Mouse (Mus musculus) midbrain, embryonic 13.5 days (tissue): ENCODE measurements around the gene Mmaa. TPM values are rescaled to one million over a fixed set of nuclear protein-coding genes. Genes with fewer than 3 reads are reported as not detected.

ENCODE experiments used
- ATAC-seq: fragments of 200-750 bp; cut with Nextera tagmentation; 2 replicates; pipeline ENCODE4 v1.8.0; 2017; ENCODE audit warnings: mild to moderate bottlenecking, moderate TSS enrichment, moderate library complexity
- H3K27ac ChIP-seq: fragments of 300-500 bp; sonication (generic); 2 replicates; pipeline ENCODE4 v1.5.1; 2015; ENCODE audit warnings: inconsistent platforms, mild to moderate bottlenecking, moderate library complexity
- H3K27me3 ChIP-seq: fragments of 300-500 bp; sonication (generic); 2 replicates; pipeline ENCODE4 v1.6.1; 2015; ENCODE audit warnings: mild to moderate bottlenecking, inconsistent platforms
- H3K36me3 ChIP-seq: fragments of 300-500 bp; sonication (generic); 2 replicates; pipeline ENCODE4 v1.6.1; 2015; ENCODE audit warnings: mild to moderate bottlenecking, inconsistent platforms
- H3K4me1 ChIP-seq: fragments of 300-500 bp; sonication (generic); replicated peaks from 2 replicates; pipeline ENCODE4 v1.6.1; 2015; ENCODE audit warnings: inconsistent platforms
- H3K4me2 ChIP-seq: fragments of 300-500 bp; sonication (generic); replicated peaks from 2 replicates; pipeline ENCODE4 v1.6.1; 2015; ENCODE audit warnings: moderate library complexity, mild to moderate bottlenecking, inconsistent platforms
- H3K4me3 ChIP-seq: fragments of 300-500 bp; sonication (generic); replicated peaks from 2 replicates; pipeline ENCODE4 v1.5.1; 2015; ENCODE audit warnings: mild to moderate bottlenecking, inconsistent platforms
- H3K9ac ChIP-seq: fragments of 300-500 bp; sonication (generic); replicated peaks from 2 replicates; pipeline ENCODE4 v1.6.1; 2015; ENCODE audit warnings: mild to moderate bottlenecking, inconsistent platforms
- H3K9me3 ChIP-seq: fragments of 300-500 bp; sonication (generic); 2 replicates; pipeline ENCODE4 v1.6.1; 2016; ENCODE audit warnings: mild to moderate bottlenecking, inconsistent platforms
- whole genome bisulfite sequencing: fragments of 180-500 bp; shearing (Covaris S2); methylation state at CpG from one replicate; pipeline ENCODE4 v1.1.7; 2015; 5-methylcytosine and 5-hydroxymethylcytosine counted together
- polyA plus RNA-seq: library from polyadenylated mRNA; unstranded; fragments of >200 nt; fragmentation: Nextera tagmentation; extraction: Ambion mirVana; gene quantifications from 2 replicates; pipeline ENCODE4 v1.2.1, GENCODE M21; 2015

Mmaa gene
- polyA plus RNA-seq, 1 experiment from 2014 or later: 17.2 TPM

GRCm38 (mm10) chr8:79323121-79323520 is 28.4 kb upstream of the Mmaa start:
- no peak overlapping the region for H3K9ac ChIP-seq
- no peaks in the 10 kb centered on the region for H3K27me3 ChIP-seq
- H3K9me3 ChIP-seq: no peaks in the 10 kb centered on the region
- no peak overlapping the region for H3K4me3 ChIP-seq
- H3K4me1 ChIP-seq: peaks cover 9% of the 10 kb centered on the region
- WGBS: 72% methylated on average over 7 of the region's 7 CpGs
- H3K36me3 ChIP-seq: no peaks in the 10 kb centered on the region
- no peak overlapping the region for H3K4me2 ChIP-seq
- H3K27ac ChIP-seq: no peak overlapping the region
- no peak for ATAC-seq

DNA sequence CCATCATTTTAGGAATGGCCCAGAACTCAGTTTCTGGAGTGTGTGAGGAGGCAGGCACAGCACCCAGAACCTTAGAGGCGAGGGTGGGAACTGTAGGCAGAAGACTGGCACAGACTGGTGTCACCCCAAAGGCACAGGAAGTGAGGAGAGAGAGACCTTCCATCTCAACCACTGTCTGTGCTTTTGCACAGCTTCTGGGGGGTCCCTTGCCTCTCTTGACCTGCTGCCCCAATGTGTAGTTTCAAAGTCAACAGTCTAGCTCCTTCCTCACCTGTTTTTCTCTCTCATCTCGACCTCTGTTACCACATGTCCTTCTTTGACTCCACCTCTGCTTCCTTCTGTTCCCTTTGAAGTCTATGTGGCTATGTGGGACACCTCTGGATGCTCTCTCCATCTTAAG is 16.1 kb upstream of the Mmaa start:
- H3K36me3 ChIP-seq: no peaks in the 10 kb centered on the region
- H3K4me2 ChIP-seq: no peak overlapping the region
- ATAC-seq: no peak
- 80% methylated on average over 2 of the region's 2 CpGs for WGBS
- no peaks in the 10 kb centered on the region for H3K9me3 ChIP-seq
- no peak overlapping the region for H3K4me3 ChIP-seq
- H3K4me1 ChIP-seq: no peaks in the 10 kb centered on the region
- no peak overlapping the region for H3K9ac ChIP-seq
- H3K27ac ChIP-seq: no peak overlapping the region
- H3K27me3 ChIP-seq: no peaks in the 10 kb centered on the region

GRCm38 (mm10) chr8:79305941-79306340 is 11.2 kb upstream of the Mmaa start:
- Histone ChIP-seq H3K27me3 (no peaks in the 10 kb centered on the region), H3K9me3 (no peaks in the 10 kb centered on the region), H3K4me3 (no peak overlapping the region), H3K27ac (no peak overlapping the region), H3K36me3 (no peaks in the 10 kb centered on the region), H3K4me2 (no peak overlapping the region), H3K4me1 (no peaks in the 10 kb centered on the region), H3K9ac (no peak overlapping the region)
- WGBS: 73% methylated on average over 5 of the region's 5 CpGs
- ATAC-seq: no peak

DNA sequence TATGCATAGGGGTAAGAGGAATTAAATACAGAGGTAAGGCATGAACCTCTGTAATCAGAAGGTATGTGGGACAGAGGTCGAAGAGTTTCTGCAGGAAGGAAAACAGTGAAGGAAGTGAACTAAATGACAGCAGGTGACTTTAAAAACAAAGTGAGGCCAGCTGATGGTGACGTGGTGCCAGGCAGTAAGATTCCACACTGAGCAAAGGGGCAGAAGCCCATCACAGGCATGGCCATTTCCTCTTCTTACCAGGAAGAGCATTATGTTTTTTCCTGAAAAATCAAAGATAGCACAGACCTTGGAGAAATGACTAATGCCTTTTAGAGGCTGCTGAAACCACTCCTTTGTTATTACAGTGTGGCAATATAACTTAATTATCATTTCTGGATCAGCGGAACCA is 6.8 kb upstream of the Mmaa start:
- no peak for ATAC-seq
- H3K36me3 ChIP-seq: no peaks in the 10 kb centered on the region
- no peaks in the 10 kb centered on the region for H3K4me1 ChIP-seq
- H3K27ac ChIP-seq: no peak overlapping the region
- no peaks in the 10 kb centered on the region for H3K27me3 ChIP-seq
- H3K9ac ChIP-seq: no peak overlapping the region
- no peaks in the 10 kb centered on the region for H3K9me3 ChIP-seq
- H3K4me2 ChIP-seq: no peak overlapping the region
- H3K4me3 ChIP-seq: no peak overlapping the region
- 88% methylated on average over 3 of the region's 3 CpGs for WGBS

DNA sequence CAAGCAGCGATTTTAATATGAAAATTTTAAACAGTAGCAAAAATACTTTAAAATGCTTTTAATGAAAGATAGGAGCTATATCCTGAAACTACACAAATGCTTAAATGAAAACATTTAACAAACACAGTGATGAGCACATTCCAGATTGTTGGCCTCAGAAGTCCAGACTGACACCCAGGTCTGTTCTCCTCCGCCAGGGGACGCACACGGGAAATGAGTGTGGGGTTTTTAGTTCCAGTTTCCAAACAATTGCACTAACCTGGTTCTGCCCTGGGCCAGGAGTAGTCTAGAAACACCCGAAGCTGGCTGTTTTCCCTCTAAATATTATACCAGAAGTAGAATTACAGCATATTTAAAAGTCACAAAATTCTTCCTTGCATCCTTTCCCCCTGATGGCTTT is 5.0 kb upstream of the Mmaa start:
- WGBS: 92% methylated on average over 5 of the region's 5 CpGs
- no peaks in the 10 kb centered on the region for H3K36me3 ChIP-seq
- H3K27ac ChIP-seq: no peak overlapping the region
- H3K9me3 ChIP-seq: no peaks in the 10 kb centered on the region
- H3K9ac ChIP-seq: no peak overlapping the region
- no peaks in the 10 kb centered on the region for H3K27me3 ChIP-seq
- ATAC-seq: no peak
- H3K4me2 ChIP-seq: no peak overlapping the region
- H3K4me1 ChIP-seq: peaks cover 12% of the 10 kb centered on the region
- H3K4me3 ChIP-seq: no peak overlapping the region

DNA sequence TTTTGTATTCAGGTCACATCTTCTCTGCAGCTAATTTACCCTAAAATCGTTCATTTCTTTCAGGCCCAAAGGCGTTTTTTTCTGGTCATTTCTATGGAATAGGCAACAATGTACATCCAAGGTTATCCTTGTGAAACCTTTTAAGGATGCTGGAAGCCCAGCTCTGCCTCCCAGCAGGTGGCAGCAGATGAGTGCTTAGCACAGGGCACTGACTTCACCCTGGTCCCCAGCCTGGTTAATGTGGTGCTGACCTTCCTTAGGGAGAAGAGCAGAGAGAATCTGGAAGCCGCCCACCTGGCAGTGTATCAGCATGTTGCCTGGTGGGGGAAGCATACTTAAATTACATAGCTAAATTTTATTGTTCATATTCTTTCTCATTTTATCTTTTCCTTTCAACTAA is 3.0 kb upstream of the Mmaa start:
- H3K4me1 ChIP-seq: peaks cover 24% of the 10 kb centered on the region
- 34% methylated on average over 3 of the region's 3 CpGs for WGBS
- no peak overlapping the region for H3K4me3 ChIP-seq
- no peaks in the 10 kb centered on the region for H3K27me3 ChIP-seq
- no peak overlapping the region for H3K9ac ChIP-seq
- no peaks in the 10 kb centered on the region for H3K9me3 ChIP-seq
- no peak overlapping the region for H3K4me2 ChIP-seq
- no peak for ATAC-seq
- H3K36me3 ChIP-seq: no peaks in the 10 kb centered on the region
- H3K27ac ChIP-seq: no peak overlapping the region

- H3K27me3 ChIP-seq: no peaks in the 10 kb centered on the region
- no peak; the same call in 1 of the 2 replicates for ATAC-seq
These were observed 754 bp upstream of the Mmaa start for GRCm38 (mm10) chr8:79295276-79296105.

GRCm38 (mm10) chr8:79293841-79294240 is 896 bp downstream of the Mmaa start:
- Histone ChIP-seq H3K27me3 (no peaks in the 10 kb centered on the region), H3K9me3 (no peaks in the 10 kb centered on the region), H3K4me1 (peaks cover 34% of the 10 kb centered on the region), H3K9ac (peak overlapping the region; percentile 81; the same call in 1 of the 2 replicates), H3K36me3 (no peaks in the 10 kb centered on the region), H3K4me2 (peak overlapping the region; percentile 84), H3K4me3 (peak overlapping the region; percentile 65), H3K27ac (peak overlapping the region; percentile 91; the same call in 1 of the 2 replicates)
- 73% methylated on average over 3 of the region's 3 CpGs for WGBS
- no peak for ATAC-seq

More at GRCm38 (mm10) chr8:79295276-79296105, 754 bp upstream of the Mmaa start:
- WGBS: 15% methylated on average over 18 of the region's 18 CpGs
- Histone ChIP-seq H3K9me3 (no peaks in the 10 kb centered on the region), H3K36me3 (no peaks in the 10 kb centered on the region), H3K4me3 (peak overlapping the region; percentile 65), H3K27ac (peak overlapping the region; percentile 91), H3K4me2 (peak overlapping the region; percentile 84), H3K4me1 (peaks cover 34% of the 10 kb centered on the region), H3K9ac (peak overlapping the region; percentile 81)

DNA sequence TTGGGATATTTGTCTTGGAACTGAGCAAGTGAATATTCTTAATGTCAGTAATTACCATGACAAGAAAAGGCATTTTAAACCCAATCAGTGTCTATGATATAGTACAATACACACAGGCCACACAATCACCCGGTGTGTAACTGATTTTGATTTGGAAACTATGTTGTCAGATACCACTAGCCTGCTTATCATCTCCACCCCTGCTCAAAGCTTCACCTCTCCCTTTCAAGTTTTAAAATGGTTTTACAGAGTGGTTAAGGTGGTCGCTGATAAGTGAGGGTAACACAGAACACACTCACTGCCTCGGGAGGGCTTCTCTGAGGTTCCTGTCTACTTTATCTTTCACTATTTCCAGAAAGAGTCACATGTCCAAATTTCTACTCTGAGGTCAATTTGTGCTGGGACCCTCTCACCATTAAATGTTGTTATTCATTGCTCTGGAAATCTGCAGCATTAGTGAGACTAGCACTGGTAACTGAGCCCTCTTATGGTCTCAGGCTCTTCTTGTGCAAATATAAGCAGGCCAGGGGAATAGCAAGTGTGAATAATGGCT is 1.9 kb downstream of the Mmaa start:
- Histone ChIP-seq H3K9ac (no peak overlapping the region), H3K4me2 (peak overlapping the region; percentile 84), H3K27me3 (no peaks in the 10 kb centered on the region), H3K4me1 (peaks cover 34% of the 10 kb centered on the region), H3K4me3 (no peak overlapping the region), H3K9me3 (no peaks in the 10 kb centered on the region), H3K27ac (no peak overlapping the region), H3K36me3 (no peaks in the 10 kb centered on the region)
- no peak for ATAC-seq
- WGBS: 91% methylated on average over 3 of the region's 3 CpGs

DNA sequence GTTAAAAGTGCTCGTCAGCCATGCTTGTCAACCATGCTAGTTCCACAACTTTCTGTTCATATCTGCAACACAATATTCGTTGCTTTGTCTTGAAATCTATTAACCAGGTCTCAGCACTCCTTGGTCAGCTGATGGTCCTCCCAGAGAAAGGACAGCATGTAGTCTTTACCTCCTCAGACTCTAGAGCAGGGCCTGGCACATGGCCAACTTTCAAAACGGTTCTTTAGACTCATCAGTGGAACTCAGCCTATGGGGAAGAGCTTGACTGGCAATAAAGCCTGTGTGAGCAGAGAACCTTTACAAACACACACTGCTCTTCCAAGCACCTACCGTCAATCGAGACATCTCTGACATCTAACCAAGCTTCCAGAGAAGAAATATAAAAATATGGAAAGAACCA is 5.1 kb downstream of the Mmaa start:
- 75% methylated on average over 5 of the region's 5 CpGs for WGBS
- Histone ChIP-seq H3K27ac (no peak overlapping the region), H3K4me1 (peaks cover 22% of the 10 kb centered on the region), H3K27me3 (no peaks in the 10 kb centered on the region), H3K4me3 (no peak overlapping the region), H3K4me2 (no peak overlapping the region), H3K9me3 (no peaks in the 10 kb centered on the region), H3K36me3 (no peaks in the 10 kb centered on the region), H3K9ac (no peak overlapping the region)
- no peak for ATAC-seq

- no peak overlapping the region for H3K27ac ChIP-seq
- H3K4me2 ChIP-seq: no peak overlapping the region
- no peak overlapping the region for H3K9ac ChIP-seq
- no peaks in the 10 kb centered on the region for H3K36me3 ChIP-seq
- peaks cover 19% of the 10 kb centered on the region for H3K4me1 ChIP-seq
- H3K9me3 ChIP-seq: no peaks in the 10 kb centered on the region
- no peak for ATAC-seq
- H3K27me3 ChIP-seq: no peaks in the 10 kb centered on the region
- WGBS: 76% methylated on average over 2 of the region's 2 CpGs
- H3K4me3 ChIP-seq: no peak overlapping the region
These were observed 6.1 kb downstream of the Mmaa start for GRCm38 (mm10) chr8:79288681-79289080.

DNA sequence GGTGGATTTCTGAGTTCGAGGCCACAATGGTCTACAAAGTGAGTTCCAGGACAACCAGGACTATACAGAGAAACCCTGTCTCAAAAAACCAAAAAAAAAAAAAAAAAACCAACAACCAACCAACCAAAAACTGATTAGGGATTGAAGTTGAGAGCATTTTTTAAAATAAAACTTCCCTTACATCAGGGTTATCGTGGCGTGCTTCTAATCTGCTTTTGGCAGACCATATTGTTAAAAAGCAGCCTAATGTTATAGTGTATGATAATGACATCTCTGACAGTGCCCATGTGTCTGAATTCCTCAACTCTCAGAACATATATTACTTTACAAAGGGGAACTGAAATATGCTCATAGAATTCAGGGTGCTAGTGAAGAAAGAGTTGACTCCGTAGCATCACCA is 6.5 kb downstream of the Mmaa start:
- ATAC-seq: no peak
- Histone ChIP-seq H3K4me1 (peaks cover 15% of the 10 kb centered on the region), H3K27ac (no peak overlapping the region), H3K27me3 (no peaks in the 10 kb centered on the region), H3K9me3 (no peaks in the 10 kb centered on the region), H3K4me3 (no peak overlapping the region), H3K4me2 (no peak overlapping the region), H3K9ac (no peak overlapping the region), H3K36me3 (no peaks in the 10 kb centered on the region)
- WGBS: 90% methylated on average over 4 of the region's 4 CpGs
